8 mouse cellular contexts compared by ENCODE assay signal in genomic region chr2:38429752-38430378, GRCm38 (mm10).
DNase-seq lines count a peak whose midpoint lies in the region; ATAC-seq and TF ChIP-seq lines count a peak whose summit lies in the region.

No protein-coding gene starts in this region.

- 33% methylated on average over 6 of the region's 6 CpGs for WGBS in liver, embryonic 12.5 days (ENCODE audit: insufficient replicate concordance)
- 36% methylated on average over 6 of the region's 6 CpGs for WGBS in forebrain, embryonic 14.5 days
- 39% methylated on average over 6 of the region's 6 CpGs for WGBS in intestine, postnatal 0 days

- peaks cover 8% of the 10 kb centered on the region for H3K27me3 ChIP-seq in liver, embryonic 12.5 days (replicated peaks)
- no peaks in the 10 kb centered on the region for H3K27me3 ChIP-seq in forebrain, embryonic 14.5 days (replicated peaks; ENCODE audit: control insufficient read depth, insufficient read depth, low read length)
- H3K27me3 ChIP-seq in intestine, postnatal 0 days (replicated peaks; ENCODE audit: control insufficient read depth, insufficient read depth, low read length), result no peaks in the 10 kb centered on the region

- no peak overlapping the region for H3K4me2 ChIP-seq in liver, embryonic 12.5 days
- H3K4me2 ChIP-seq in forebrain, embryonic 14.5 days (ENCODE audit: low read length), result no peak overlapping the region
- no peak overlapping the region for H3K4me2 ChIP-seq in intestine, postnatal 0 days (replicated peaks; ENCODE audit: low read depth)

- H3K4me1 ChIP-seq in liver, embryonic 12.5 days, result no peaks in the 10 kb centered on the region
- peaks cover 3% of the 10 kb centered on the region; the same call in 1 of the 2 replicates for H3K4me1 ChIP-seq in forebrain, embryonic 14.5 days (ENCODE audit: control insufficient read depth, insufficient read depth, low read length)
- no peaks in the 10 kb centered on the region for H3K4me1 ChIP-seq in intestine, postnatal 0 days (replicated peaks; ENCODE audit: control insufficient read depth, insufficient read depth, low read length)

- peak; percentile 70 for DNase-seq in liver
- DNase-seq in c-Kit-positive CD71-positive TER-119-negative erythroid progenitor cells, embryonic 14.5 days (ENCODE audit: low read depth), result peak; percentile 36
- peak; percentile 72 for DNase-seq in forebrain, embryonic 14.5 days (ENCODE audit: low spot score)
- DNase-seq in left cerebral cortex, postnatal 4 days, result peak; percentile 69
- peak; percentile 55 for DNase-seq in ovary, adult 18-20 months (ENCODE audit: low spot score)
- peak; percentile 63 for DNase-seq in thymus, postnatal 0 days (ENCODE audit: low spot score)

- peak; percentile 88 for TF ChIP-seq CTCF in intestine, postnatal 0 days (IDR thresholded peaks at IDR 0.05; ENCODE audit: low read depth)

- no peaks in the 10 kb centered on the region for H3K9me3 ChIP-seq in liver, embryonic 12.5 days (replicated peaks)
- no peaks in the 10 kb centered on the region for H3K9me3 ChIP-seq in forebrain, embryonic 14.5 days (replicated peaks; ENCODE audit: control insufficient read depth, low read length)
- no peaks in the 10 kb centered on the region for H3K9me3 ChIP-seq in intestine, postnatal 0 days (ENCODE audit: control insufficient read depth)

- intact Hi-C loops in left cerebral cortex, postnatal 4 days (cut with DNase I), result no loop called here

- H3K36me3 ChIP-seq in liver, embryonic 12.5 days, result no peaks in the 10 kb centered on the region
- no peaks in the 10 kb centered on the region for H3K36me3 ChIP-seq in forebrain, embryonic 14.5 days (ENCODE audit: control insufficient read depth, insufficient read depth, low read length)
- no peaks in the 10 kb centered on the region for H3K36me3 ChIP-seq in intestine, postnatal 0 days (ENCODE audit: control insufficient read depth, insufficient read depth)

- no peak overlapping the region for H3K9ac ChIP-seq in liver, embryonic 12.5 days
- no peak overlapping the region for H3K9ac ChIP-seq in forebrain, embryonic 14.5 days (ENCODE audit: low read length)
- no peak overlapping the region for H3K9ac ChIP-seq in intestine, postnatal 0 days (ENCODE audit: low read depth, low read length)

- no peak for ATAC-seq in liver, embryonic 12.5 days
- ATAC-seq in forebrain, embryonic 14.5 days, result 0 out of 2 replicates have a peak, but pooled peaks have one; percentile 24
- ATAC-seq in intestine, postnatal 0 days, result no peak

- no peak overlapping the region for H3K4me3 ChIP-seq in liver, embryonic 12.5 days
- no peak overlapping the region for H3K4me3 ChIP-seq in forebrain, embryonic 14.5 days (ENCODE audit: low read depth, low read length)
- H3K4me3 ChIP-seq in intestine, postnatal 0 days (ENCODE audit: low read depth, low read length), result no peak overlapping the region

- H3K27ac ChIP-seq in liver, embryonic 12.5 days, result no peak overlapping the region
- no peak overlapping the region for H3K27ac ChIP-seq in forebrain, embryonic 14.5 days (ENCODE audit: low read depth, low read length)
- no peak overlapping the region for H3K27ac ChIP-seq in intestine, postnatal 0 days (ENCODE audit: low read depth, low read length)
